Mouse (Mus musculus) ES-Bruce4 (cell line): ENCODE results near the gene Dapk2.

Source experiments
- CTCF ChIP-seq: IDR thresholded peaks from one replicate; pipeline ENCODE4 v1.8.1; 2011; ENCODE audit warnings: low read depth, low read length
- EP300 ChIP-seq: IDR thresholded peaks from 2 replicates; pipeline ENCODE4 v1.6.1; 2011; ENCODE audit warnings: low read depth, low read length; ENCODE audit not compliant: insufficient read depth
- POLR2A ChIP-seq: IDR thresholded peaks from one replicate; pipeline ENCODE4 v1.8.1; 2011; ENCODE audit warnings: low read length; ENCODE audit not compliant: insufficient read depth

GRCm38 (mm10) chr9:66239173-66239572 is 81.2 kb downstream of the Dapk2 start:
- TF ChIP-seq CTCF (no peak), POLR2A (no peak), EP300 (no peak)
